In genomic region chr3:88622113-88622940, GRCm38 (mm10) we compare ENCODE assay signal across 8 mouse cellular contexts. TPM values are rescaled to one million over a fixed set of nuclear protein-coding genes. Genes with fewer than 3 reads are reported as not detected.
A peak's percentile ranks its signal among the peaks of the same experiment; 100 is the strongest.
DNase-seq lines count a peak whose midpoint lies in the region; ATAC-seq and TF ChIP-seq lines count a peak whose summit lies in the region.

No protein-coding gene starts in this region.

- peak overlapping the region; percentile 97 for H3K27ac ChIP-seq in MEL (ENCODE audit: control insufficient read depth, low read depth, low read length)
- peak overlapping the region; percentile 93 for H3K27ac ChIP-seq in embryonic facial prominence, embryonic 14.5 days (replicated peaks; ENCODE audit: low read depth, low read length)
- H3K27ac ChIP-seq in limb, embryonic 14.5 days (replicated peaks; ENCODE audit: low read depth, low read length) = peak overlapping the region; percentile 96
- H3K27ac ChIP-seq in midbrain, embryonic 16.5 days (ENCODE audit: low read length) = peak overlapping the region; percentile 91

- no peak for TF ChIP-seq RAD21 in MEL (IDR thresholded peaks at IDR 0.05; ENCODE audit: low read depth, low read length)

- H3K4me3 ChIP-seq in MEL (ENCODE audit: control insufficient read depth in 1 of 2, insufficient read depth in 1 of 2, low read depth in 2 of 2, low read length in 2 of 2) = peak overlapping the region; percentile 78 to 87
- H3K4me3 ChIP-seq in embryonic facial prominence, embryonic 14.5 days (ENCODE audit: low read depth, low read length) = peak overlapping the region; percentile 59
- H3K4me3 ChIP-seq in limb, embryonic 14.5 days (replicated peaks; ENCODE audit: low read length) = peak overlapping the region; percentile 80
- H3K4me3 ChIP-seq in midbrain, embryonic 16.5 days (ENCODE audit: low read depth, low read length) = peak overlapping the region; percentile 93

- peak in 1 of 2 experiments; percentile 54; a peak in 2 of 4 replicates for TF ChIP-seq POLR2A in MEL (IDR thresholded peaks at IDR 0.05; ENCODE audit: control insufficient read depth in 1 of 2, insufficient read depth in 1 of 2, low read depth in 1 of 2, low read length in 2 of 2, poor library complexity in 1 of 2)
- TF ChIP-seq POLR2A in limb, embryonic 14.5 days (IDR thresholded peaks at IDR 0.05; ENCODE audit: borderline replicate concordance, extremely low read depth, insufficient read depth, insufficient read length) = no peak

- H3K9ac ChIP-seq in MEL (ENCODE audit: control insufficient read depth, low read depth, low read length, poor library complexity, severe bottlenecking) = peak overlapping the region; percentile 85
- peak overlapping the region; percentile 87 for H3K9ac ChIP-seq in embryonic facial prominence, embryonic 14.5 days (ENCODE audit: low read depth, low read length)
- H3K9ac ChIP-seq in limb, embryonic 14.5 days (ENCODE audit: low read depth, low read length, severe bottlenecking) = peak overlapping the region; percentile 96
- peak overlapping the region; percentile 96 for H3K9ac ChIP-seq in midbrain, embryonic 16.5 days (ENCODE audit: low read depth, low read length)

- TF ChIP-seq EP300 in MEL (IDR thresholded peaks at IDR 0.05; ENCODE audit: low read depth in 1 of 2, low read length in 2 of 2) = peak in 1 of 2 experiments; percentile 43; a peak in 2 of 4 replicates

- H3K4me2 ChIP-seq in embryonic facial prominence, embryonic 14.5 days (ENCODE audit: low read depth, low read length) = peak overlapping the region; percentile 82
- H3K4me2 ChIP-seq in limb, embryonic 14.5 days (replicated peaks; ENCODE audit: low read depth, low read length, severe bottlenecking) = peak overlapping the region; percentile 92
- H3K4me2 ChIP-seq in midbrain, embryonic 16.5 days (ENCODE audit: low read length) = peak overlapping the region; percentile 94

- no peaks in the 10 kb centered on the region for H3K27me3 ChIP-seq in MEL (ENCODE audit: control insufficient read depth in 1 of 2, insufficient read depth in 2 of 2, low read length in 2 of 2)
- H3K27me3 ChIP-seq in embryonic facial prominence, embryonic 14.5 days (replicated peaks; ENCODE audit: control insufficient read depth, insufficient read depth, low read length) = no peaks in the 10 kb centered on the region
- H3K27me3 ChIP-seq in limb, embryonic 14.5 days (ENCODE audit: control insufficient read depth, insufficient read depth, low read length) = no peaks in the 10 kb centered on the region
- H3K27me3 ChIP-seq in midbrain, embryonic 16.5 days (ENCODE audit: control insufficient read depth, insufficient read depth, low read depth, low read length) = no peaks in the 10 kb centered on the region

- no peak for ATAC-seq in cerebellum, adult (ENCODE audit: insufficient number of reproducible peaks, low FRiP score, low TSS enrichment)
- peak; percentile 7 for ATAC-seq in embryonic facial prominence, embryonic 14.5 days (ENCODE audit: low read depth)
- ATAC-seq in limb, embryonic 14.5 days (ENCODE audit: low FRiP score, low read depth) = no peak
- ATAC-seq in midbrain, embryonic 16.5 days = peak; percentile 12; the same call in 1 of the 2 replicates

- H3K9me3 ChIP-seq in MEL (replicated peaks; ENCODE audit: insufficient read depth, low read length) = no peaks in the 10 kb centered on the region
- H3K9me3 ChIP-seq in embryonic facial prominence, embryonic 14.5 days (ENCODE audit: control insufficient read depth, low read length) = no peaks in the 10 kb centered on the region
- H3K9me3 ChIP-seq in limb, embryonic 14.5 days (ENCODE audit: control insufficient read depth, low read length) = no peaks in the 10 kb centered on the region
- no peaks in the 10 kb centered on the region for H3K9me3 ChIP-seq in midbrain, embryonic 16.5 days (replicated peaks; ENCODE audit: control insufficient read depth, low read length, poor library complexity, severe bottlenecking)

- H3K4me1 ChIP-seq in MEL (ENCODE audit: control insufficient read depth in 1 of 2, insufficient read depth in 2 of 2, low read length in 2 of 2) = peaks cover 38 to 55% of the 10 kb centered on the region in 2 experiments
- H3K4me1 ChIP-seq in embryonic facial prominence, embryonic 14.5 days (ENCODE audit: control insufficient read depth, insufficient read depth, low read length) = peaks cover 17% of the 10 kb centered on the region
- peaks cover 28% of the 10 kb centered on the region for H3K4me1 ChIP-seq in limb, embryonic 14.5 days (ENCODE audit: control insufficient read depth, insufficient read depth, low read length)
- H3K4me1 ChIP-seq in midbrain, embryonic 16.5 days (ENCODE audit: control insufficient read depth, insufficient read depth, low read length) = peaks cover 44% of the 10 kb centered on the region

- peaks cover 6 to 54% of the 10 kb centered on the region in 2 experiments for H3K36me3 ChIP-seq in MEL (ENCODE audit: control insufficient read depth in 1 of 2, insufficient read depth in 2 of 2, low read length in 2 of 2)
- peaks cover 5% of the 10 kb centered on the region; the same call in 1 of the 2 replicates for H3K36me3 ChIP-seq in embryonic facial prominence, embryonic 14.5 days (ENCODE audit: control insufficient read depth, insufficient read depth, low read length)
- peaks cover 25% of the 10 kb centered on the region; the same call in 1 of the 2 replicates for H3K36me3 ChIP-seq in limb, embryonic 14.5 days (ENCODE audit: control insufficient read depth, insufficient read depth, low read length)
- H3K36me3 ChIP-seq in midbrain, embryonic 16.5 days (ENCODE audit: control insufficient read depth, insufficient read depth, low read length) = no peaks in the 10 kb centered on the region

- under 1% methylated on average over 21 of the region's 24 CpGs for WGBS in embryonic facial prominence, embryonic 14.5 days
- WGBS in limb, embryonic 14.5 days = under 1% methylated on average over 24 of the region's 24 CpGs
- under 1% methylated on average over 24 of the region's 24 CpGs for WGBS in midbrain, embryonic 16.5 days

- TF ChIP-seq CTCF in MEL (IDR thresholded peaks at IDR 0.05 in 2 of 3, conservative IDR thresholded peaks at IDR 0.05 in 1 of 3; ENCODE audit: control insufficient read depth in 1 of 3, insufficient read depth in 1 of 3, low read depth in 2 of 3, low read length in 3 of 3, poor library complexity in 1 of 3, severe bottlenecking in 1 of 3) = no peak

- DNase-seq in cerebellum, adult 11-12 months = peak; percentile 68
- peak; percentile 87 for DNase-seq in MEL (ENCODE audit: low read depth, low spot score)
- DNase-seq in embryonic facial prominence, embryonic 14.5 days (ENCODE audit: low spot score) = peak; percentile 75
- peak; percentile 71 for DNase-seq in heart, postnatal 4 days
- DNase-seq in limb, embryonic 14.5 days (ENCODE audit: low spot score) = peak; percentile 47
- DNase-seq in urinary bladder, postnatal 4 days (ENCODE audit: low spot score in 2 of 2) = no peak

- H3K79me2 ChIP-seq in MEL (ENCODE audit: control insufficient read depth, insufficient read depth, low read length, poor library complexity) = peaks cover 72% of the 10 kb centered on the region

TF ChIP-seq in MEL, 35 proteins besides CTCF, POLR2A, EP300 and RAD21 (continues in another document):
- TF ChIP-seq E2F4 (IDR thresholded peaks at IDR 0.05; ENCODE audit: borderline replicate concordance, low read depth, low read length) = peak; percentile 37; the same call in 1 of the 2 replicates
- TF ChIP-seq SMC3 (IDR thresholded peaks at IDR 0.05; ENCODE audit: low read depth, low read length) = no peak; the same call in none of the 2 replicates
- peak; percentile 42 for TF ChIP-seq TCF12 (IDR thresholded peaks at IDR 0.05; ENCODE audit: low read depth, low read length)
- no peak for TF ChIP-seq GATA1 (IDR thresholded peaks at IDR 0.05; ENCODE audit: low read depth, low read length)
- TF ChIP-seq ELF1 (IDR thresholded peaks at IDR 0.05; ENCODE audit: low read depth, low read length) = peak; percentile 29
- TF ChIP-seq CHD1 (IDR thresholded peaks at IDR 0.05; ENCODE audit: low read depth, low read length) = peak; percentile 92
- TF ChIP-seq ZNF384 (IDR thresholded peaks at IDR 0.05; ENCODE audit: low read depth, low read length) = no peak
- no peak; the same call in 1 of the 2 replicates for TF ChIP-seq HCFC1 (IDR thresholded peaks at IDR 0.05; ENCODE audit: low read depth, low read length)
- TF ChIP-seq RCOR1 (IDR thresholded peaks at IDR 0.05; ENCODE audit: low read depth, low read length) = 0 out of 2 replicates have a peak, but pooled peaks have one; percentile 38

RNA-seq across cellular contexts. Expression of gene Arhgef2, which starts 16.6 kb away (rescaled TPM):
- total RNA-seq in MEL (2012; rRNA removed) = 113 and 131 TPM in 2 replicates
- 100 to 1,000 TPM in 1 of 2 experiments, not detected in 1; 183 TPM for polyA plus RNA-seq in MEL (2012; ENCODE audit: insufficient read depth in 1 of 2, insufficient read length in 2 of 2, low read depth in 1 of 2, low replicate concordance in 2 of 2, missing spikeins in 1 of 2)
- 88.0 and 88.7 TPM in 2 replicates for polyA plus RNA-seq in embryonic facial prominence, embryonic 14.5 days (2014; fragmentation: Nextera tagmentation; extraction: Ambion mirVana)
- total RNA-seq in heart, postnatal 4 days (2021) = 100 to 1,000 TPM; 104 to 109 TPM
- polyA plus RNA-seq in limb, embryonic 14.5 days (2012; rRNA removed) = 81.9 and 105 TPM in 2 replicates
- polyA plus RNA-seq in limb, embryonic 14.5 days (2014; fragmentation: Nextera tagmentation; extraction: Ambion mirVana) = 84.7 and 94.8 TPM in 2 replicates
- 104 and 131 TPM in 2 replicates for polyA plus RNA-seq in midbrain, embryonic 16.5 days (2015; fragmentation: Nextera tagmentation; extraction: Ambion mirVana)

RNA-seq across cellular contexts. Expression of gene Rxfp4, which starts 30.6 kb away (rescaled TPM):
- 0.08 TPM in 1 of 2 replicates, not detected in the other for total RNA-seq in MEL (2012; rRNA removed)
- under 1 TPM in 1 of 2 experiments, not detected in 1; 0.06 TPM for polyA plus RNA-seq in MEL (2012; ENCODE audit: insufficient read depth in 1 of 2, insufficient read length in 2 of 2, low read depth in 1 of 2, low replicate concordance in 2 of 2, missing spikeins in 1 of 2)
- 0.18 TPM in 1 of 2 replicates, not detected in the other for polyA plus RNA-seq in embryonic facial prominence, embryonic 14.5 days (2014; fragmentation: Nextera tagmentation; extraction: Ambion mirVana)
- total RNA-seq in heart, postnatal 4 days (2021) = under 1 TPM in 1 of 2 experiments, not detected in 1; 0.20 TPM
- polyA plus RNA-seq in limb, embryonic 14.5 days (2012; rRNA removed) = not detected in 2 replicates
- 0.15 TPM in 1 of 2 replicates, not detected in the other for polyA plus RNA-seq in limb, embryonic 14.5 days (2014; fragmentation: Nextera tagmentation; extraction: Ambion mirVana)
- polyA plus RNA-seq in midbrain, embryonic 16.5 days (2015; fragmentation: Nextera tagmentation; extraction: Ambion mirVana) = not detected in 2 replicates

RNA-seq across cellular contexts. Expression of gene Ssr2, which starts 46.7 kb away (rescaled TPM):
- total RNA-seq in MEL (2012; rRNA removed) = 500 and 594 TPM in 2 replicates
- polyA plus RNA-seq in MEL (2012; ENCODE audit: insufficient read depth in 1 of 2, insufficient read length in 2 of 2, low read depth in 1 of 2, low replicate concordance in 2 of 2, missing spikeins in 1 of 2) = 100 to 1,000 TPM; 176 to 706 TPM
- 289 and 337 TPM in 2 replicates for polyA plus RNA-seq in embryonic facial prominence, embryonic 14.5 days (2014; fragmentation: Nextera tagmentation; extraction: Ambion mirVana)
- 100 to 1,000 TPM; 145 to 152 TPM for total RNA-seq in heart, postnatal 4 days (2021)
- 422 and 466 TPM in 2 replicates for polyA plus RNA-seq in limb, embryonic 14.5 days (2012; rRNA removed)
- 307 and 325 TPM in 2 replicates for polyA plus RNA-seq in limb, embryonic 14.5 days (2014; fragmentation: Nextera tagmentation; extraction: Ambion mirVana)
- 127 and 144 TPM in 2 replicates for polyA plus RNA-seq in midbrain, embryonic 16.5 days (2015; fragmentation: Nextera tagmentation; extraction: Ambion mirVana)

Comparison
In these comparisons a context has a peak if more than half of its experiments do, and no peak if none do; other contexts are left out.
1. DNase-seq: peak in cerebellum, adult 11-12 months (single experiment), MEL (single experiment), embryonic facial prominence, embryonic 14.5 days (single experiment), heart, postnatal 4 days (single experiment) and limb, embryonic 14.5 days (single experiment); none in urinary bladder, postnatal 4 days (0 of 2).
2. ATAC-seq: peak in embryonic facial prominence, embryonic 14.5 days (single experiment) and midbrain, embryonic 16.5 days (single experiment); none in cerebellum, adult (single experiment) and limb, embryonic 14.5 days (single experiment).
3. Peak in every context shown above with its lines, with median percentiles within 50 percentile points of each other: H3K27ac ChIP-seq, H3K4me3 ChIP-seq, H3K9ac ChIP-seq and H3K4me2 ChIP-seq.